ENCODE assay signal across 8 mouse cellular contexts in the genomic region with DNA sequence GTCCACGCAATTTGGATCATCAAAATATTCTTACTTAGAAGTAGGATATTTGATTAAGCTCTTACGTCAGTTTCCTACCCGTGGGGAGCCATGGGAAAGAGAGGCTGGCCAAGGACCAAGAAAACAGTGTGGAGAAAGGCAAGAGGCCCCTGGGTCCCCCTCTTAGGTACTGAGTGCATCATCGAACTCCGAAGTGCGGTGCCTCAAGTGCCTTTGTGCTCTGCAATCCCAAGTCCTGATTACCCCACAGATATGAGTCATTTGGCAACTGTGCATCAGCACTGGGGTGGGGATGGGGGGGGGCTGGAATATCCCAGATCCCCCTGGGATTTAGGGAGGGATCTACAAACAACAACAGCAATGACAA. TPM values are rescaled to one million over a fixed set of nuclear protein-coding genes. Genes with fewer than 3 reads are reported as not detected.
DNase-seq lines count a peak whose midpoint lies in the region; ATAC-seq lines count a peak whose summit lies in the region.

No protein-coding gene starts in this region.

- 60% methylated on average over 6 of the region's 6 CpGs for WGBS in forebrain, embryonic 13.5 days
- 92% methylated on average over 6 of the region's 6 CpGs for WGBS in hindbrain, embryonic 11.5 days
- 76% methylated on average over 6 of the region's 6 CpGs for WGBS in midbrain, embryonic 11.5 days

- H3K27me3 ChIP-seq in forebrain, embryonic 13.5 days, result no peaks in the 10 kb centered on the region
- no peaks in the 10 kb centered on the region for H3K27me3 ChIP-seq in hindbrain, embryonic 11.5 days (ENCODE audit: control insufficient read depth, insufficient read depth, low read length)
- no peaks in the 10 kb centered on the region for H3K27me3 ChIP-seq in midbrain, embryonic 11.5 days (ENCODE audit: control insufficient read depth, insufficient read depth, low read length)

- H3K4me2 ChIP-seq in forebrain, embryonic 13.5 days, result no peak overlapping the region
- no peak overlapping the region for H3K4me2 ChIP-seq in hindbrain, embryonic 11.5 days (replicated peaks; ENCODE audit: low read depth, low read length)
- no peak overlapping the region for H3K4me2 ChIP-seq in midbrain, embryonic 11.5 days

- peak overlapping the region; percentile 8; the same call in 1 of the 2 replicates for H3K9ac ChIP-seq in forebrain, embryonic 13.5 days
- H3K9ac ChIP-seq in hindbrain, embryonic 11.5 days (ENCODE audit: low read depth, low read length), result no peak overlapping the region
- H3K9ac ChIP-seq in midbrain, embryonic 11.5 days (ENCODE audit: low read length), result peak overlapping the region; percentile 34; the same call in 1 of the 2 replicates

- peak overlapping the region; percentile 80 for H3K27ac ChIP-seq in forebrain, embryonic 13.5 days
- H3K27ac ChIP-seq in hindbrain, embryonic 11.5 days (ENCODE audit: low read depth, low read length), result peak overlapping the region; percentile 18; the same call in 1 of the 2 replicates
- peak overlapping the region; percentile 71 for H3K27ac ChIP-seq in midbrain, embryonic 11.5 days (ENCODE audit: low read depth, low read length)

- DNase-seq in adrenal gland, postnatal 14 days, result peak; percentile 21
- no peak for DNase-seq in adrenal gland, postnatal 10 days
- DNase-seq in hindbrain, embryonic 11.5 days (ENCODE audit: low spot score), result no peak
- no peak for DNase-seq in midbrain, embryonic 11.5 days (ENCODE audit: low spot score, missing footprints)
- DNase-seq in kidney, adult 18-20 months, result no peak
- no peak for DNase-seq in embryo, embryonic 11 days

- H3K4me3 ChIP-seq in forebrain, embryonic 13.5 days, result no peak overlapping the region
- H3K4me3 ChIP-seq in hindbrain, embryonic 11.5 days (ENCODE audit: low read depth, low read length), result no peak overlapping the region
- no peak overlapping the region for H3K4me3 ChIP-seq in midbrain, embryonic 11.5 days (ENCODE audit: low read depth, low read length)

- no peak for ATAC-seq in forebrain, embryonic 13.5 days
- no peak for ATAC-seq in hindbrain, embryonic 11.5 days (ENCODE audit: low FRiP score)
- no peak for ATAC-seq in midbrain, embryonic 11.5 days (ENCODE audit: low FRiP score)
- ATAC-seq in frontal cortex, adult (ENCODE audit: low TSS enrichment), result no peak

- H3K36me3 ChIP-seq in forebrain, embryonic 13.5 days (ENCODE audit: poor library complexity, severe bottlenecking), result 0 out of 2 replicates have a peak, but pooled peaks cover 4% of the 10 kb centered on the region
- no peaks in the 10 kb centered on the region for H3K36me3 ChIP-seq in hindbrain, embryonic 11.5 days (ENCODE audit: control insufficient read depth, insufficient read depth, low read length)
- no peaks in the 10 kb centered on the region for H3K36me3 ChIP-seq in midbrain, embryonic 11.5 days (ENCODE audit: control insufficient read depth, insufficient read depth, low read length)

- no peaks in the 10 kb centered on the region for H3K9me3 ChIP-seq in forebrain, embryonic 13.5 days (replicated peaks)
- H3K9me3 ChIP-seq in hindbrain, embryonic 11.5 days (ENCODE audit: control insufficient read depth, low read length), result no peaks in the 10 kb centered on the region
- no peaks in the 10 kb centered on the region for H3K9me3 ChIP-seq in midbrain, embryonic 11.5 days (ENCODE audit: control insufficient read depth, low read length)

- H3K4me1 ChIP-seq in forebrain, embryonic 13.5 days, result peaks cover 45% of the 10 kb centered on the region
- H3K4me1 ChIP-seq in hindbrain, embryonic 11.5 days (replicated peaks; ENCODE audit: control insufficient read depth, insufficient read depth, low read length), result peaks cover 8% of the 10 kb centered on the region
- peaks cover 21% of the 10 kb centered on the region for H3K4me1 ChIP-seq in midbrain, embryonic 11.5 days (ENCODE audit: control insufficient read depth, insufficient read depth, low read length)

RNA-seq across cellular contexts. Expression of a gene that starts 12.3 kb away (rescaled TPM):
- 120 and 144 TPM in 2 replicates for total RNA-seq in adrenal gland, postnatal 14 days (2021)
- total RNA-seq in adrenal gland, postnatal 10 days (2021), result 100 to 1,000 TPM; 215 to 264 TPM
- polyA plus RNA-seq in forebrain, embryonic 13.5 days (2015; fragmentation: Nextera tagmentation; extraction: Ambion mirVana), result 81.8 and 82.7 TPM in 2 replicates
- polyA plus RNA-seq in hindbrain, embryonic 11.5 days (2014; fragmentation: Nextera tagmentation; extraction: Ambion mirVana), result 231 and 271 TPM in 2 replicates
- polyA plus RNA-seq in midbrain, embryonic 11.5 days (2014; fragmentation: Nextera tagmentation; extraction: Ambion mirVana), result 199 and 211 TPM in 2 replicates

Comparison
In these comparisons a context has a peak if more than half of its experiments do, and no peak if none do; other contexts are left out.
1. H3K27ac ChIP-seq: peak in every context shown above with its lines; median percentile 80 in forebrain, embryonic 13.5 days; 71 in midbrain, embryonic 11.5 days; 18 in hindbrain, embryonic 11.5 days.